Mouse (Mus musculus) testis, adult 2 months (tissue): ENCODE measurements around the gene Fpgs. TPM values are rescaled to one million over a fixed set of nuclear protein-coding genes. Genes with fewer than 3 reads are reported as not detected.
A peak's percentile ranks its signal among the peaks of the same experiment; 100 is the strongest.

Experiments
- H3K27ac ChIP-seq: fragments of 200-500 bp; 2 replicates; pipeline ENCODE4 v1.5.1; 2012; ENCODE audit warnings: low read depth, low read length; ENCODE audit not compliant: control insufficient read depth, insufficient read depth
- H3K27me3 ChIP-seq: fragments of 200-500 bp; 2 replicates; pipeline ENCODE4 v1.6.1; 2012; ENCODE audit warnings: mild to moderate bottlenecking, low read length, moderate library complexity; ENCODE audit not compliant: control insufficient read depth, insufficient read depth
- H3K36me3 ChIP-seq: fragments of 200-500 bp; 2 replicates; pipeline ENCODE4 v1.6.1; 2012; ENCODE audit warnings: mild to moderate bottlenecking, low read length; ENCODE audit not compliant: control insufficient read depth, insufficient read depth
- H3K4me1 ChIP-seq: fragments of 200-500 bp; 2 replicates; pipeline ENCODE4 v1.6.1; 2012; ENCODE audit warnings: low read length; ENCODE audit not compliant: control insufficient read depth, insufficient read depth
- H3K4me3 ChIP-seq: fragments of 200-500 bp; 2 replicates; pipeline ENCODE4 v1.5.1; 2012; ENCODE audit warnings: low read depth, mild to moderate bottlenecking, low read length, moderate library complexity, mixed read lengths; ENCODE audit not compliant: control insufficient read depth
- CTCF ChIP-seq: fragments of 200-500 bp; IDR thresholded peaks from 2 replicates; pipeline ENCODE4 v1.5.1; 2012; ENCODE audit warnings: low read depth, mild to moderate bottlenecking, inconsistent platforms, low read length, moderate library complexity; ENCODE audit not compliant: control insufficient read depth, insufficient read depth, insufficient replicate concordance
- POLR2A ChIP-seq: fragments of 200-500 bp; IDR thresholded peaks from 2 replicates; pipeline ENCODE4 v1.6.1; 2012; ENCODE audit warnings: low read depth, mild to moderate bottlenecking, inconsistent platforms, low read length, moderate library complexity; ENCODE audit not compliant: control insufficient read depth
- polyA plus RNA-seq: library from polyadenylated mRNA; depleted of rRNA; stranded (reverse); fragments of >200 nt; gene quantifications from 2 replicates; pipeline ENCODE4 v1.2.3, GENCODE M21; 2012; rRNA removed

The Fpgs gene
- polyA plus RNA-seq, result 39.4 and 45.3 TPM in 2 replicates

GRCm38 (mm10) chr2:32704021-32704421 lies at the start of gene Fpgs:
Gene Fpgs (minus strand): TSS chr2:32704145.
- Histone ChIP-seq H3K36me3 (peaks cover 8% of the 10 kb centered on the region), H3K27me3 (no peaks in the 10 kb centered on the region), H3K4me3 (no peak within 1 kb of the TSS), H3K4me1 (peaks cover 2% of the 10 kb centered on the region; the same call in 1 of the 2 replicates), H3K27ac (no peak within 1 kb of the TSS)
- TF ChIP-seq CTCF (no peak), POLR2A (no peak)

- Histone ChIP-seq H3K27ac (no peak overlapping the region), H3K4me1 (peaks cover 7% of the 10 kb centered on the region), H3K36me3 (no peaks in the 10 kb centered on the region), H3K4me3 (no peak overlapping the region), H3K27me3 (no peaks in the 10 kb centered on the region)
- TF ChIP-seq CTCF, result no peak
- no peak for TF ChIP-seq POLR2A
Observed at GRCm38 (mm10) chr2:32752181-32752580, 48.2 kb upstream of the Fpgs start.

GRCm38 (mm10) chr2:32751665-32752033 lies 47.7 kb upstream of the Fpgs start:
- Histone ChIP-seq H3K27ac (no peak overlapping the region), H3K4me1 (peaks cover 7% of the 10 kb centered on the region), H3K27me3 (no peaks in the 10 kb centered on the region), H3K36me3 (no peaks in the 10 kb centered on the region), H3K4me3 (peak overlapping the region; percentile 72; the same call in 1 of the 2 replicates)
- no peak for TF ChIP-seq CTCF
- no peak for TF ChIP-seq POLR2A

- Histone ChIP-seq H3K36me3 (no peaks in the 10 kb centered on the region), H3K4me3 (peak overlapping the region; percentile 72), H3K27ac (no peak overlapping the region), H3K27me3 (no peaks in the 10 kb centered on the region), H3K4me1 (peaks cover 7% of the 10 kb centered on the region)
- TF ChIP-seq POLR2A, result no peak
- no peak for TF ChIP-seq CTCF
Observed at GRCm38 (mm10) chr2:32750887-32751664, 47.1 kb upstream of the Fpgs start.

GRCm38 (mm10) chr2:32750199-32750598 lies 46.3 kb upstream of the Fpgs start:
- no peaks in the 10 kb centered on the region for H3K27me3 ChIP-seq
- H3K4me1 ChIP-seq, result peaks cover 7% of the 10 kb centered on the region
- no peak overlapping the region for H3K4me3 ChIP-seq
- no peak for TF ChIP-seq POLR2A
- no peak for TF ChIP-seq CTCF
- no peaks in the 10 kb centered on the region for H3K36me3 ChIP-seq
- no peak overlapping the region for H3K27ac ChIP-seq

- Histone ChIP-seq H3K4me3 (no peak overlapping the region), H3K4me1 (peaks cover 7% of the 10 kb centered on the region), H3K27me3 (no peaks in the 10 kb centered on the region), H3K36me3 (no peaks in the 10 kb centered on the region), H3K27ac (no peak overlapping the region)
- no peak for TF ChIP-seq POLR2A
- TF ChIP-seq CTCF, result no peak
Observed at GRCm38 (mm10) chr2:32749082-32749481, 45.1 kb upstream of the Fpgs start.

- Histone ChIP-seq H3K4me3 (no peak overlapping the region), H3K27me3 (no peaks in the 10 kb centered on the region), H3K4me1 (peaks cover 16% of the 10 kb centered on the region), H3K27ac (no peak overlapping the region), H3K36me3 (no peaks in the 10 kb centered on the region)
- TF ChIP-seq POLR2A, result no peak
- no peak for TF ChIP-seq CTCF
Observed at GRCm38 (mm10) chr2:32744272-32744982, 40.5 kb upstream of the Fpgs start.
